Mouse (Mus musculus) hindlimb bud, embryonic 11.5 days (tissue): Measurements from ENCODE around the gene Psip1.

ENCODE experiments used
- DNase-seq: peaks from one replicate; pipeline ENCODE4 v3.0.0-alpha.2; 2012; ENCODE audit warnings: low read depth, low spot score; ENCODE audit errors: extremely low spot score

Psip1 gene

GRCm38 (mm10) chr4:83423641-83424040 lies 62.6 kb downstream of the Psip1 start:
- DNase-seq, result no peak

- DNase-seq, result no peak
Measured at GRCm38 (mm10) chr4:83418781-83419180, 67.5 kb downstream of the Psip1 start.

GRCm38 (mm10) chr4:83417820-83418186 lies 68.5 kb downstream of the Psip1 start:
- DNase-seq, result no peak

GRCm38 (mm10) chr4:83417160-83417819 lies 69.0 kb downstream of the Psip1 start, which contains the start of gene Snapc3:
Snapc3 (plus strand) TSS chr4:83417724.
- peak; percentile 67 for DNase-seq

GRCm38 (mm10) chr4:83414241-83414824 lies 71.9 kb downstream of the Psip1 start:
- DNase-seq, result no peak

GRCm38 (mm10) chr4:83412060-83412459 lies 74.2 kb downstream of the Psip1 start:
- no peak for DNase-seq

- DNase-seq, result no peak
Measured at GRCm38 (mm10) chr4:83409867-83410505, 76.3 kb downstream of the Psip1 start.

- DNase-seq, result no peak
Measured at GRCm38 (mm10) chr4:83407688-83408087, 78.6 kb downstream of the Psip1 start.
